Comparison of ENCODE assay signal across 28 mouse cellular contexts in genomic region chrX:167035639-167036038, GRCm38 (mm10).
"Had no signal": no experiment of that assay in that cellular context is flagged by ENCODE, and none has a peak within 500 bp of the region (broad histone marks: within the 10 kb centered on the region; RNA-seq: fewer than 3 reads in every experiment).

No protein-coding gene starts in this region.

- H3K27me3 ChIP-seq: forebrain, embryonic 15.5 days had no signal

- H3K4me1 ChIP-seq: embryonic facial prominence, embryonic 12.5 days; forebrain, embryonic 12.5 days; forebrain, embryonic 13.5 days; forebrain, embryonic 15.5 days had no signal

- H3K9ac ChIP-seq: embryonic facial prominence, embryonic 12.5 days; embryonic facial prominence, embryonic 13.5 days; embryonic facial prominence, embryonic 15.5 days; forebrain, embryonic 12.5 days; forebrain, embryonic 13.5 days; forebrain, embryonic 15.5 days; forebrain, postnatal 0 days had no signal

- DNase-seq: cerebellum, adult 8-10 months; cerebellum, adult 9-10 months; cerebellum, adult 9-11 months; cerebellum, postnatal 10 days; cerebellum, postnatal 14 days; cerebellum, postnatal 25 days; cerebellum, postnatal 36 days; embryo, embryonic 11 days; forebrain, postnatal 0 days; gastrocnemius, adult 2 months; gastrocnemius, postnatal 10 days; gastrocnemius, postnatal 14 days; gastrocnemius, postnatal 25 days; gastrocnemius, postnatal 36 days; heart, adult 11 months; heart, adult 18-20 months; heart, adult 2 months had no signal

- H3K27ac ChIP-seq: embryonic facial prominence, embryonic 10.5 days; embryonic facial prominence, embryonic 12.5 days; embryonic facial prominence, embryonic 13.5 days; embryonic facial prominence, embryonic 15.5 days; forebrain, embryonic 10.5 days; forebrain, embryonic 12.5 days; forebrain, embryonic 13.5 days; forebrain, embryonic 15.5 days; gastrocnemius, adult 2 months; heart, adult 2 months had no signal

- H3K36me3 ChIP-seq: embryonic facial prominence, embryonic 10.5 days; embryonic facial prominence, embryonic 12.5 days; embryonic facial prominence, embryonic 13.5 days; embryonic facial prominence, embryonic 15.5 days; forebrain, embryonic 10.5 days; forebrain, embryonic 12.5 days; forebrain, embryonic 15.5 days had no signal

- ATAC-seq: forebrain, embryonic 13.5 days; forebrain, embryonic 14.5 days; forebrain, embryonic 15.5 days; forebrain, embryonic 16.5 days; forebrain, postnatal 0 days had no signal

- H3K4me3 ChIP-seq: embryonic facial prominence, embryonic 10.5 days; embryonic facial prominence, embryonic 12.5 days; embryonic facial prominence, embryonic 13.5 days; embryonic facial prominence, embryonic 15.5 days; erythroblast, embryonic 14.5 days; forebrain, embryonic 10.5 days; forebrain, embryonic 12.5 days; forebrain, embryonic 13.5 days; forebrain, embryonic 15.5 days; gastrocnemius, adult 2 months; heart, adult 2 months had no signal

- H3K9me3 ChIP-seq: embryonic facial prominence, embryonic 10.5 days; embryonic facial prominence, embryonic 12.5 days; embryonic facial prominence, embryonic 13.5 days; embryonic facial prominence, embryonic 15.5 days; forebrain, embryonic 10.5 days; forebrain, embryonic 12.5 days; forebrain, embryonic 13.5 days; forebrain, embryonic 15.5 days had no signal

- H3K4me2 ChIP-seq: embryonic facial prominence, embryonic 12.5 days; embryonic facial prominence, embryonic 13.5 days; embryonic facial prominence, embryonic 15.5 days; forebrain, embryonic 12.5 days; forebrain, embryonic 13.5 days; forebrain, embryonic 15.5 days had no signal
